In genomic region chr13:114895896-114896295, GRCm38 (mm10) we compare ENCODE assay signal across 8 mouse cellular contexts. TPM values are rescaled to one million over a fixed set of nuclear protein-coding genes. Genes with fewer than 3 reads are reported as not detected.
A peak's percentile ranks its signal among the peaks of the same experiment; 100 is the strongest.
DNase-seq lines count a peak whose midpoint lies in the region; ATAC-seq lines count a peak whose summit lies in the region.

No protein-coding gene starts in this region.

- peak; percentile 92 for ATAC-seq in activated CD4-positive, CD25-positive, alpha-beta regulatory T cell, adult 4 months
- peak; percentile 77 for ATAC-seq in intestine, embryonic 15.5 days

- no peak overlapping the region for H3K4me3 ChIP-seq in intestine, embryonic 15.5 days (replicated peaks)
- H3K4me3 ChIP-seq in midbrain, embryonic 10.5 days = no peak overlapping the region

- H3K4me2 ChIP-seq in intestine, embryonic 15.5 days (replicated peaks) = no peak overlapping the region

- no peaks in the 10 kb centered on the region for H3K4me1 ChIP-seq in intestine, embryonic 15.5 days (replicated peaks)
- H3K4me1 ChIP-seq in midbrain, embryonic 10.5 days = no peaks in the 10 kb centered on the region

- peak; percentile 80 for DNase-seq in CD4-positive helper T cell, adult 2 months (ENCODE audit: low read depth, low spot score)
- DNase-seq in lung, postnatal 14 days = peak; percentile 52
- DNase-seq in midbrain, embryonic 10.5 days (ENCODE audit: low spot score) = no peak
- no peak for DNase-seq in cerebellum, postnatal 10 days
- no peak for DNase-seq in right cerebral cortex, postnatal 25 days
- DNase-seq in spleen, adult 18-20 months = no peak

- H3K27me3 ChIP-seq in intestine, embryonic 15.5 days (replicated peaks) = no peaks in the 10 kb centered on the region
- H3K27me3 ChIP-seq in midbrain, embryonic 10.5 days (ENCODE audit: low read depth, poor library complexity, severe bottlenecking) = no peaks in the 10 kb centered on the region

- H3K36me3 ChIP-seq in intestine, embryonic 15.5 days = no peaks in the 10 kb centered on the region
- no peaks in the 10 kb centered on the region for H3K36me3 ChIP-seq in midbrain, embryonic 10.5 days

- 32% methylated on average over 7 of the region's 7 CpGs for WGBS in intestine, embryonic 15.5 days
- WGBS in midbrain, embryonic 10.5 days = 88% methylated on average over 7 of the region's 7 CpGs

- no peak overlapping the region for H3K27ac ChIP-seq in intestine, embryonic 15.5 days
- H3K27ac ChIP-seq in midbrain, embryonic 10.5 days (replicated peaks) = no peak overlapping the region

- H3K9ac ChIP-seq in intestine, embryonic 15.5 days = no peak overlapping the region

- no peaks in the 10 kb centered on the region for H3K9me3 ChIP-seq in intestine, embryonic 15.5 days
- no peaks in the 10 kb centered on the region for H3K9me3 ChIP-seq in midbrain, embryonic 10.5 days (replicated peaks)

RNA-seq across cellular contexts. Expression of gene Itga2, which starts 36.0 kb away (rescaled TPM):
- polyA plus RNA-seq in activated CD4-positive, CD25-positive, alpha-beta regulatory T cell, adult 4 months (2017; shearing (Covaris generic)) = 1 to 10 TPM; 8.1 to 9.7 TPM
- polyA plus RNA-seq in intestine, embryonic 15.5 days (2015; fragmentation: Nextera tagmentation; extraction: Ambion mirVana) = 7.0 and 9.8 TPM in 2 replicates
- polyA plus RNA-seq in midbrain, embryonic 10.5 days (2016; fragmentation: Nextera tagmentation; extraction: Ambion mirVana) = 1.6 and 1.7 TPM in 2 replicates

Comparison
In these comparisons a context has a peak if more than half of its experiments do, and no peak if none do; other contexts are left out.
1. DNase-seq: peak in CD4-positive helper T cell, adult 2 months (single experiment) and lung, postnatal 14 days (single experiment); none in midbrain, embryonic 10.5 days (single experiment), cerebellum, postnatal 10 days (0 of 2), right cerebral cortex, postnatal 25 days (single experiment) and spleen, adult 18-20 months (0 of 2).